In the genomic region with DNA sequence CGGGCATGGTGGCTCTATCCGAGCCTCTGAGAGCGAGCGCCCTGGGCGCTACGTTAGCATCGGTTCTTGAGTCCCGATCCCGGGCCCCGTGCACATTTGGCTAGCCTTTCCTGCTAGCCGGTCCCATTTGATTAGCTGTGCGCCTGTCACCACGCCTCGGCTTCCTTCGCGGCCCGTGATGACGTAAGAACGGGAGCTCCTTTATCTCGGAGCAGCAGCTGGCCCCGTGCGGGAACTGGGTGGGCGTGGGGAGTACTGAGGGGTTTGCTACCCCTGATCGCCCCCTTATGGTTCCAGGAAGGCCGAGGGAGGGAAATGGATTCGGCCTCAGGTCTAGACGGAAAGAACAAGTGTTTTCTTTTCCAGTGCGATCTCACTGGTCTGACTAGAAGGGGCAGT, we compare ENCODE assay signal across 8 mouse cellular contexts. TPM values are rescaled to one million over a fixed set of nuclear protein-coding genes. Genes with fewer than 3 reads are reported as not detected.
DNase-seq lines count a peak whose midpoint lies in the region; ATAC-seq and TF ChIP-seq lines count a peak whose summit lies in the region.

No protein-coding gene starts in this region.

- peaks cover 43% of the 10 kb centered on the region for H3K36me3 ChIP-seq in hindbrain, embryonic 10.5 days
- H3K36me3 ChIP-seq in lung, embryonic 15.5 days = peaks cover 16% of the 10 kb centered on the region
- H3K36me3 ChIP-seq in thymus, adult 2 months (ENCODE audit: control insufficient read depth, insufficient read depth, low read length) = peaks cover 8% of the 10 kb centered on the region

- peak; percentile 54 for ATAC-seq in frontal cortex, adult (ENCODE audit: low TSS enrichment)
- ATAC-seq in lung, embryonic 15.5 days (ENCODE audit: borderline replicate concordance, extremely low read depth, low FRiP score, low TSS enrichment) = peak; percentile 72

- peak; percentile 91 for DNase-seq in Muller cell, postnatal 12 days (ENCODE audit: inconsistent ontology term)
- DNase-seq in cerebellum, adult 9-10 months = peak; percentile 85
- DNase-seq in hindbrain, embryonic 10.5 days (ENCODE audit: low spot score) = peak; percentile 89
- DNase-seq in layer of hippocampus, adult 9-10 months (ENCODE audit: low spot score) = peak; percentile 71
- DNase-seq in ovary, adult 18-20 months (ENCODE audit: low spot score) = peak; percentile 76
- peak; percentile 85 for DNase-seq in thymus, adult 2 months

- H3K27ac ChIP-seq in hindbrain, embryonic 10.5 days = peak overlapping the region; percentile 97
- peak overlapping the region; percentile 97 for H3K27ac ChIP-seq in lung, embryonic 15.5 days
- H3K27ac ChIP-seq in thymus, adult 2 months (ENCODE audit: control insufficient read depth, insufficient read depth, low read length) = peak overlapping the region; percentile 94

- 0 out of 2 replicates have a peak, but pooled peaks have one; percentile 37 for TF ChIP-seq CTCF in thymus, adult 2 months (IDR thresholded peaks at IDR 0.05; ENCODE audit: borderline replicate concordance, control insufficient read depth, extremely low read depth, insufficient read depth, low read length, poor library complexity)

- peaks cover 52% of the 10 kb centered on the region for H3K4me1 ChIP-seq in hindbrain, embryonic 10.5 days (replicated peaks)
- H3K4me1 ChIP-seq in lung, embryonic 15.5 days = peaks cover 44% of the 10 kb centered on the region
- peaks cover 12% of the 10 kb centered on the region for H3K4me1 ChIP-seq in thymus, adult 2 months (replicated peaks; ENCODE audit: control insufficient read depth, insufficient read depth, low read length)

- H3K4me3 ChIP-seq in hindbrain, embryonic 10.5 days = peak overlapping the region; percentile 84
- peak overlapping the region; percentile 81 for H3K4me3 ChIP-seq in lung, embryonic 15.5 days
- H3K4me3 ChIP-seq in thymus, adult 2 months (ENCODE audit: control insufficient read depth, insufficient read depth, low read length) = peak overlapping the region; percentile 75

- H3K9me3 ChIP-seq in hindbrain, embryonic 10.5 days = no peaks in the 10 kb centered on the region
- no peaks in the 10 kb centered on the region for H3K9me3 ChIP-seq in lung, embryonic 15.5 days

- no peak for TF ChIP-seq POLR2A in thymus, adult 2 months (IDR thresholded peaks at IDR 0.05; ENCODE audit: control insufficient read depth, extremely low read depth, insufficient read depth, low read length, poor library complexity)

- peak overlapping the region; percentile 59 for H3K9ac ChIP-seq in lung, embryonic 15.5 days

- H3K4me2 ChIP-seq in lung, embryonic 15.5 days = peak overlapping the region; percentile 79

- H3K27me3 ChIP-seq in hindbrain, embryonic 10.5 days (ENCODE audit: insufficient read depth, poor library complexity, severe bottlenecking) = no peaks in the 10 kb centered on the region
- no peaks in the 10 kb centered on the region for H3K27me3 ChIP-seq in lung, embryonic 15.5 days
- no peaks in the 10 kb centered on the region for H3K27me3 ChIP-seq in thymus, adult 2 months (ENCODE audit: control insufficient read depth, insufficient read depth, low read length)

- under 1% methylated on average over 28 of the region's 28 CpGs for WGBS in hindbrain, embryonic 10.5 days
- under 1% methylated on average over 28 of the region's 28 CpGs for WGBS in lung, embryonic 15.5 days
- WGBS in thymus, adult 2 months = 1% methylated on average over 28 of the region's 28 CpGs

RNA-seq across cellular contexts. Expression of gene Isca1, which starts 0.6 kb away (rescaled TPM):
- 101 and 116 TPM in 2 replicates for polyA plus RNA-seq in hindbrain, embryonic 10.5 days (2016; fragmentation: Nextera tagmentation; extraction: Ambion mirVana)
- 123 and 140 TPM in 2 replicates for polyA plus RNA-seq in lung, embryonic 15.5 days (2015; fragmentation: Nextera tagmentation; extraction: Ambion mirVana)
- 56.7 and 80.3 TPM in 2 replicates for polyA plus RNA-seq in thymus, adult 2 months (2012; rRNA removed)

RNA-seq across cellular contexts. Expression of gene Gm49354, which starts 11.9 kb away (rescaled TPM):
- not detected in 2 replicates for polyA plus RNA-seq in hindbrain, embryonic 10.5 days (2016; fragmentation: Nextera tagmentation; extraction: Ambion mirVana)
- not detected in 2 replicates for polyA plus RNA-seq in lung, embryonic 15.5 days (2015; fragmentation: Nextera tagmentation; extraction: Ambion mirVana)
- not detected in 2 replicates for polyA plus RNA-seq in thymus, adult 2 months (2012; rRNA removed)

RNA-seq across cellular contexts. Expression of gene 1700014D04Rik, which starts 23.6 kb away (rescaled TPM):
- polyA plus RNA-seq in hindbrain, embryonic 10.5 days (2016; fragmentation: Nextera tagmentation; extraction: Ambion mirVana) = 0.18 TPM in 1 of 2 replicates, not detected in the other
- polyA plus RNA-seq in lung, embryonic 15.5 days (2015; fragmentation: Nextera tagmentation; extraction: Ambion mirVana) = not detected in 2 replicates
- polyA plus RNA-seq in thymus, adult 2 months (2012; rRNA removed) = 0.05 and 0.07 TPM in 2 replicates

RNA-seq across cellular contexts. Expression of gene Spata31d1d, which starts 38.6 kb away (rescaled TPM):
- not detected in 2 replicates for polyA plus RNA-seq in hindbrain, embryonic 10.5 days (2016; fragmentation: Nextera tagmentation; extraction: Ambion mirVana)
- not detected in 2 replicates for polyA plus RNA-seq in lung, embryonic 15.5 days (2015; fragmentation: Nextera tagmentation; extraction: Ambion mirVana)
- 0.05 TPM in 1 of 2 replicates, not detected in the other for polyA plus RNA-seq in thymus, adult 2 months (2012; rRNA removed)

RNA-seq across cellular contexts. Expression of gene Tut7, which starts 52.8 kb away (rescaled TPM):
- polyA plus RNA-seq in hindbrain, embryonic 10.5 days (2016; fragmentation: Nextera tagmentation; extraction: Ambion mirVana) = 35.4 and 40.2 TPM in 2 replicates
- 46.5 and 49.3 TPM in 2 replicates for polyA plus RNA-seq in lung, embryonic 15.5 days (2015; fragmentation: Nextera tagmentation; extraction: Ambion mirVana)
- polyA plus RNA-seq in thymus, adult 2 months (2012; rRNA removed) = 43.6 and 47.4 TPM in 2 replicates

Comparison
In these comparisons a context has a peak if more than half of its experiments do, and no peak if none do; other contexts are left out.
1. Peak in every context shown above with its lines: DNase-seq, ATAC-seq, H3K4me3 ChIP-seq and H3K27ac ChIP-seq.